12 mouse cellular contexts compared by ENCODE assay signal in genomic region chr4:103269336-103269735, GRCm38 (mm10). TPM values are rescaled to one million over a fixed set of nuclear protein-coding genes. Genes with fewer than 3 reads are reported as not detected.
DNase-seq lines count a peak whose midpoint lies in the region; ATAC-seq and TF ChIP-seq lines count a peak whose summit lies in the region.
"Had no signal": no experiment of that assay in that cellular context is flagged by ENCODE, and none has a peak within 500 bp of the region (broad histone marks: within the 10 kb centered on the region; RNA-seq: fewer than 3 reads in every experiment).

No protein-coding gene starts in this region.

- TF ChIP-seq EP300 in lung, postnatal 0 days (IDR thresholded peaks at IDR 0.05), result no peak
- TF ChIP-seq EP300 in ES-Bruce4 (IDR thresholded peaks at IDR 0.05; ENCODE audit: insufficient read depth, low read depth, low read length), result no peak

- H3K36me3 ChIP-seq in hindbrain, embryonic 11.5 days (ENCODE audit: control insufficient read depth, insufficient read depth, low read length), result no peaks in the 10 kb centered on the region
- no peaks in the 10 kb centered on the region for H3K36me3 ChIP-seq in hindbrain, embryonic 10.5 days
- no peaks in the 10 kb centered on the region for H3K36me3 ChIP-seq in lung, postnatal 0 days (ENCODE audit: insufficient read depth, low read length)
- H3K36me3 ChIP-seq in ES-Bruce4 (ENCODE audit: control insufficient read depth, insufficient read depth, low read length, poor library complexity, severe bottlenecking), result no peaks in the 10 kb centered on the region
- H3K36me3 ChIP-seq: embryonic facial prominence, embryonic 15.5 days; midbrain, embryonic 15.5 days had no signal

- H3K4me1 ChIP-seq in hindbrain, embryonic 11.5 days (replicated peaks; ENCODE audit: control insufficient read depth, insufficient read depth, low read length), result no peaks in the 10 kb centered on the region
- H3K4me1 ChIP-seq in hindbrain, embryonic 10.5 days (replicated peaks), result peaks cover 5% of the 10 kb centered on the region; the same call in 1 of the 2 replicates
- no peaks in the 10 kb centered on the region for H3K4me1 ChIP-seq in lung, postnatal 0 days (ENCODE audit: insufficient read depth, low read depth, low read length)
- no peaks in the 10 kb centered on the region for H3K4me1 ChIP-seq in ES-Bruce4 (ENCODE audit: control insufficient read depth, insufficient read depth, low read length)
- H3K4me1 ChIP-seq: embryonic facial prominence, embryonic 15.5 days; midbrain, embryonic 15.5 days had no signal

- no peak overlapping the region for H3K27ac ChIP-seq in hindbrain, embryonic 11.5 days (ENCODE audit: low read depth, low read length)
- no peak overlapping the region for H3K27ac ChIP-seq in hindbrain, embryonic 10.5 days
- H3K27ac ChIP-seq in lung, postnatal 0 days (ENCODE audit: low read length), result no peak overlapping the region
- H3K27ac ChIP-seq in ES-Bruce4 (ENCODE audit: insufficient read depth, low read length), result no peak overlapping the region
- H3K27ac ChIP-seq: embryonic facial prominence, embryonic 15.5 days; midbrain, embryonic 15.5 days had no signal

- peak; percentile 23 for DNase-seq in hindbrain, embryonic 11.5 days (ENCODE audit: low spot score)
- DNase-seq in hindbrain, embryonic 10.5 days (ENCODE audit: low spot score), result no peak
- DNase-seq in lung, postnatal 0 days (ENCODE audit: low spot score), result no peak
- no peak for DNase-seq in lung, postnatal 25 days (ENCODE audit: low spot score)
- DNase-seq in cerebellum, adult 9-11 months, result no peak
- DNase-seq: kidney, adult 9 months had no signal

- TF ChIP-seq CTCF in lung, postnatal 0 days (IDR thresholded peaks at IDR 0.05), result peak; percentile 32
- peak; percentile 51 for TF ChIP-seq CTCF in ES-Bruce4 (IDR thresholded peaks at IDR 0.05; ENCODE audit: low read depth, low read length)

- WGBS in hindbrain, embryonic 11.5 days, result 88% methylated on average over 4 of the region's 4 CpGs
- WGBS in hindbrain, embryonic 10.5 days, result 85% methylated on average over 4 of the region's 4 CpGs
- 86% methylated on average over 4 of the region's 4 CpGs for WGBS in lung, postnatal 0 days

- no peak for ATAC-seq in hindbrain, embryonic 11.5 days (ENCODE audit: low FRiP score)
- ATAC-seq in lung, postnatal 0 days, result no peak
- ATAC-seq in megakaryocyte-erythroid progenitor cell, adult 5-6 weeks (replicated peaks; ENCODE audit: low FRiP score, low TSS enrichment, poor library complexity, severe bottlenecking), result 0 out of 2 replicates have a peak, but pooled peaks have one; percentile 44
- ATAC-seq: midbrain, embryonic 15.5 days had no signal

- H3K4me3 ChIP-seq in hindbrain, embryonic 11.5 days (ENCODE audit: low read depth, low read length), result no peak overlapping the region
- H3K4me3 ChIP-seq in hindbrain, embryonic 10.5 days, result no peak overlapping the region
- H3K4me3 ChIP-seq in lung, postnatal 0 days (ENCODE audit: low read depth, low read length), result no peak overlapping the region
- no peak overlapping the region for H3K4me3 ChIP-seq in ES-Bruce4 (ENCODE audit: low read depth, low read length)
- H3K4me3 ChIP-seq: embryonic facial prominence, embryonic 15.5 days; midbrain, embryonic 15.5 days had no signal

- H3K9me3 ChIP-seq in hindbrain, embryonic 11.5 days (ENCODE audit: control insufficient read depth, low read length), result no peaks in the 10 kb centered on the region
- no peaks in the 10 kb centered on the region for H3K9me3 ChIP-seq in hindbrain, embryonic 10.5 days
- H3K9me3 ChIP-seq in lung, postnatal 0 days (ENCODE audit: low read length), result no peaks in the 10 kb centered on the region
- H3K9me3 ChIP-seq in ES-Bruce4 (replicated peaks; ENCODE audit: control insufficient read depth, insufficient read depth, low read length, poor library complexity, severe bottlenecking), result no peaks in the 10 kb centered on the region
- H3K9me3 ChIP-seq: embryonic facial prominence, embryonic 15.5 days; midbrain, embryonic 15.5 days had no signal

- no peaks in the 10 kb centered on the region for H3K27me3 ChIP-seq in hindbrain, embryonic 11.5 days (ENCODE audit: control insufficient read depth, insufficient read depth, low read length)
- no peaks in the 10 kb centered on the region for H3K27me3 ChIP-seq in hindbrain, embryonic 10.5 days (ENCODE audit: insufficient read depth, poor library complexity, severe bottlenecking)
- no peaks in the 10 kb centered on the region for H3K27me3 ChIP-seq in lung, postnatal 0 days (replicated peaks; ENCODE audit: insufficient read depth, low read length)
- no peaks in the 10 kb centered on the region for H3K27me3 ChIP-seq in ES-Bruce4 (ENCODE audit: control insufficient read depth, insufficient read depth, low read length, poor library complexity, severe bottlenecking)
- H3K27me3 ChIP-seq: embryonic facial prominence, embryonic 15.5 days; midbrain, embryonic 15.5 days had no signal

- H3K9ac ChIP-seq in hindbrain, embryonic 11.5 days (ENCODE audit: low read depth, low read length), result no peak overlapping the region
- no peak overlapping the region for H3K9ac ChIP-seq in lung, postnatal 0 days (replicated peaks; ENCODE audit: low read depth)
- H3K9ac ChIP-seq in ES-Bruce4 (ENCODE audit: low read depth, poor library complexity, severe bottlenecking), result no peak overlapping the region
- H3K9ac ChIP-seq: embryonic facial prominence, embryonic 15.5 days; midbrain, embryonic 15.5 days had no signal

- TF ChIP-seq POLR2A in ES-Bruce4 (IDR thresholded peaks at IDR 0.05; ENCODE audit: insufficient read depth, low read length), result no peak

- H3K4me2 ChIP-seq in hindbrain, embryonic 11.5 days (replicated peaks; ENCODE audit: low read depth, low read length), result no peak overlapping the region
- no peak overlapping the region for H3K4me2 ChIP-seq in lung, postnatal 0 days (replicated peaks; ENCODE audit: low read depth, low read length)
- H3K4me2 ChIP-seq: embryonic facial prominence, embryonic 15.5 days; midbrain, embryonic 15.5 days had no signal

RNA-seq across cellular contexts. Expression of gene 4921539E11Rik, which starts 21.3 kb away (rescaled TPM):
- 0.06 TPM in 1 of 2 replicates, not detected in the other for polyA plus RNA-seq in hindbrain, embryonic 11.5 days (2014; fragmentation: Nextera tagmentation; extraction: Ambion mirVana)
- polyA plus RNA-seq in hindbrain, embryonic 10.5 days (2016; fragmentation: Nextera tagmentation; extraction: Ambion mirVana), result not detected in 2 replicates
- not detected in 2 replicates for polyA plus RNA-seq in lung, postnatal 0 days (2015; fragmentation: Nextera tagmentation; extraction: Ambion mirVana)
- not detected in 2 replicates for polyA plus RNA-seq in ES-Bruce4 (2011; ENCODE audit: insufficient read depth, insufficient read length, low read depth, missing spikeins)
- total RNA-seq in megakaryocyte-erythroid progenitor cell, adult 5-6 weeks (2014; fragmentation: Nextera tagmentation), result not detected in 2 replicates
- not detected in 2 replicates for total RNA-seq in megakaryocyte-erythroid progenitor cell, adult 5-6 weeks (2017)
- polyA plus RNA-seq: embryonic facial prominence, embryonic 15.5 days; limb, embryonic 14.5 days; midbrain, embryonic 15.5 days; stomach, embryonic 14.5 days had no signal

RNA-seq across cellular contexts. Expression of gene Oma1, which starts 44.3 kb away (rescaled TPM):
- polyA plus RNA-seq in hindbrain, embryonic 11.5 days (2014; fragmentation: Nextera tagmentation; extraction: Ambion mirVana), result 12.8 and 12.9 TPM in 2 replicates
- polyA plus RNA-seq in hindbrain, embryonic 10.5 days (2016; fragmentation: Nextera tagmentation; extraction: Ambion mirVana), result 14.0 and 16.8 TPM in 2 replicates
- 20.3 and 20.7 TPM in 2 replicates for polyA plus RNA-seq in lung, postnatal 0 days (2015; fragmentation: Nextera tagmentation; extraction: Ambion mirVana)
- polyA plus RNA-seq in ES-Bruce4 (2011; ENCODE audit: insufficient read depth, insufficient read length, low read depth, missing spikeins), result 18.0 and 25.8 TPM in 2 replicates
- 12.2 and 35.3 TPM in 2 replicates for total RNA-seq in megakaryocyte-erythroid progenitor cell, adult 5-6 weeks (2014; fragmentation: Nextera tagmentation)
- 68.2 and 89.2 TPM in 2 replicates for total RNA-seq in megakaryocyte-erythroid progenitor cell, adult 5-6 weeks (2017)

RNA-seq across cellular contexts. Expression of gene Slc35d1, which starts 54.4 kb away (rescaled TPM):
- polyA plus RNA-seq in hindbrain, embryonic 11.5 days (2014; fragmentation: Nextera tagmentation; extraction: Ambion mirVana), result 10.9 and 11.5 TPM in 2 replicates
- polyA plus RNA-seq in hindbrain, embryonic 10.5 days (2016; fragmentation: Nextera tagmentation; extraction: Ambion mirVana), result 8.0 and 10.2 TPM in 2 replicates
- polyA plus RNA-seq in lung, postnatal 0 days (2015; fragmentation: Nextera tagmentation; extraction: Ambion mirVana), result 4.9 and 5.3 TPM in 2 replicates
- polyA plus RNA-seq in ES-Bruce4 (2011; ENCODE audit: insufficient read depth, insufficient read length, low read depth, missing spikeins), result 14.1 and 15.0 TPM in 2 replicates
- total RNA-seq in megakaryocyte-erythroid progenitor cell, adult 5-6 weeks (2014; fragmentation: Nextera tagmentation), result 18.5 and 21.5 TPM in 2 replicates
- 6.6 and 10.6 TPM in 2 replicates for total RNA-seq in megakaryocyte-erythroid progenitor cell, adult 5-6 weeks (2017)
